In genomic region chr13:76410665-76411064, GRCm38 (mm10) we compare ENCODE assay signal across 14 mouse cellular contexts. TPM values are rescaled to one million over a fixed set of nuclear protein-coding genes. Genes with fewer than 3 reads are reported as not detected.
DNase-seq lines count a peak whose midpoint lies in the region; ATAC-seq lines count a peak whose summit lies in the region.
"Had no signal": no experiment of that assay in that cellular context is flagged by ENCODE, and none has a peak within 500 bp of the region (broad histone marks: within the 10 kb centered on the region; RNA-seq: fewer than 3 reads in every experiment).

No protein-coding gene starts in this region.

- ATAC-seq in frontal cortex, adult (ENCODE audit: low TSS enrichment) = peak; percentile 89
- peak; percentile 64 for ATAC-seq in common myeloid progenitor, adult 5-6 weeks (replicated peaks; ENCODE audit: low read depth, poor library complexity, severe bottlenecking)
- peak; percentile 75 for ATAC-seq in megakaryocyte progenitor cell, adult 5-6 weeks (replicated peaks; ENCODE audit: poor library complexity)

- no peak for DNase-seq in frontal cortex, postnatal 14 days (ENCODE audit: low spot score in 2 of 2)
- DNase-seq in layer of hippocampus, adult 18-20 months (ENCODE audit: low spot score in 2 of 2) = peak; percentile 56 to 80
- DNase-seq in layer of hippocampus, postnatal 10 days (ENCODE audit: low spot score in 2 of 2) = no peak
- DNase-seq in thymus, postnatal 10 days (ENCODE audit: low spot score in 2 of 2) = no peak
- no peak for DNase-seq in retina, postnatal 1 day
- DNase-seq: B cell, adult 2 months; cerebellum, adult 8-10 months; kidney, adult 11 months; kidney, postnatal 4 days; left cerebral cortex, postnatal 4 days; liver, embryonic 13.5 days had no signal

RNA-seq across cellular contexts. Expression of gene Mctp1, which starts 26.3 kb away (rescaled TPM):
- total RNA-seq in layer of hippocampus, adult 18-20 months (2021) = 10 to 100 TPM; 52.1 to 53.4 TPM
- total RNA-seq in layer of hippocampus, postnatal 10 days (2021) = 10 to 100 TPM; 51.5 to 52.2 TPM
- 44.1 and 44.2 TPM in 2 replicates for total RNA-seq in common myeloid progenitor, adult 5-6 weeks (2017)
- total RNA-seq in megakaryocyte progenitor cell, adult 5-6 weeks (2015) = 71.7 and 78.7 TPM in 2 replicates
- total RNA-seq in megakaryocyte progenitor cell, adult 5-6 weeks (2017) = 68.6 and 87.1 TPM in 2 replicates

Comparison
In these comparisons a context has a peak if more than half of its experiments do, and no peak if none do; other contexts are left out.
1. DNase-seq: peak in layer of hippocampus, adult 18-20 months (2 of 2); none in frontal cortex, postnatal 14 days (0 of 2), layer of hippocampus, postnatal 10 days (0 of 2), thymus, postnatal 10 days (0 of 2) and retina, postnatal 1 day (single experiment).
2. Peak in every context shown above with its lines, with median percentiles within 50 percentile points of each other: ATAC-seq.